Mouse (Mus musculus): ENCODE results near the gene Cep112. TPM values are rescaled to one million over a fixed set of nuclear protein-coding genes. Genes with fewer than 3 reads are reported as not detected.

Cep112 gene
- polyA plus RNA-seq, 1 experiment from 2014 or later = 28.6 TPM

DNA sequence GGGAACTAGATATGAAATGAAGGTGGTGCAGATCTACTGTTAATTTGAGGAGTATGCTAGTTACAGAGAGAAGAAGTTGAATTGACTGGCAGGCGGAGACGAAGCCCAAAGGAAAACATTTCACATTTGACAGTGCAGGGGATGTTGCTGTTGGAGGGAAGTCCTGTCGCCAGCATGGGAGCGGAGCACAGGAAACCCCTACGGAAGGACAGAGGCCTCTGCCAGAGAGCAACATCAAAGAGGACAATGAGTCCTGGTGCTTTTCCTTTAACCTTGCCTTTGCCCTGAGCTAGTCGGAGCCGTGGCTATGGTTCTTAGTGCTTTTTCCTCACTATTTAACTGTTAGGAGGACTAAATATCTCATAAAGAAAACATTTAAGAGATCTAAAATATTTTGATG is 50.7 kb downstream of the Cep112 start:
- ATAC-seq = no peak
- Histone ChIP-seq H3K9ac (ENCODE audit: low read depth, low read length) (no peak overlapping the region), H3K36me3 (ENCODE audit: control insufficient read depth, insufficient read depth, low read length) (no peaks in the 10 kb centered on the region), H3K27me3 (ENCODE audit: control insufficient read depth, insufficient read depth, low read depth, low read length) (no peaks in the 10 kb centered on the region), H3K27ac (ENCODE audit: low read length) (no peak overlapping the region), H3K4me1 (ENCODE audit: control insufficient read depth, insufficient read depth, low read length) (no peaks in the 10 kb centered on the region), H3K4me2 (ENCODE audit: low read length) (no peak overlapping the region), H3K9me3 (replicated peaks; ENCODE audit: control insufficient read depth, low read length, poor library complexity, severe bottlenecking) (no peaks in the 10 kb centered on the region), H3K4me3 (ENCODE audit: low read depth, low read length) (no peak overlapping the region)
- WGBS = 85% methylated on average over 7 of the region's 7 CpGs

DNA sequence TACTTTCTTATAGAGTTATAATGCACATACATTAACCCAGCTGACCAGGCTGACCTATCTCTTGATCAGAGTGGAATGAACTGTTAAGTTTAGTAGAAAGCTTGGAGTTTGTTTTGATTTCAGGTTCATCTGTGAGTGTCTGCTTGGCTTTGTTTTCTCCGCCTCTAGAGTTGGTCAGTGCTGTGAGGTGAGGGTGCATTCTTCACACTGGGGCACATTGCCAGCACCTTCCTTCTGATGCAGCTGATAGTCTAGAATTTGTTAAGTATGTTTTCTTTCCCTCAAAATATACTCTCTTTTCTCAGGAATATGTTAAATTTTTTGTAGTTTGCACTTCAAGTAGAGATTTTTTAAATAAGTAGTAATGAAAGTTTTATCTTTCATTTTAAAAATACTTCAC is 51.2 kb downstream of the Cep112 start:
- Histone ChIP-seq H3K36me3 (ENCODE audit: control insufficient read depth, insufficient read depth, low read length) (no peaks in the 10 kb centered on the region), H3K4me2 (ENCODE audit: low read length) (no peak overlapping the region), H3K9ac (ENCODE audit: low read depth, low read length) (no peak overlapping the region), H3K4me3 (ENCODE audit: low read depth, low read length) (no peak overlapping the region), H3K27ac (ENCODE audit: low read length) (no peak overlapping the region), H3K4me1 (ENCODE audit: control insufficient read depth, insufficient read depth, low read length) (no peaks in the 10 kb centered on the region), H3K27me3 (ENCODE audit: control insufficient read depth, insufficient read depth, low read depth, low read length) (no peaks in the 10 kb centered on the region), H3K9me3 (replicated peaks; ENCODE audit: control insufficient read depth, low read length, poor library complexity, severe bottlenecking) (no peaks in the 10 kb centered on the region)
- no peak for ATAC-seq
- 92% methylated on average over 1 of the region's 1 CpGs for WGBS

- Histone ChIP-seq H3K27me3 (ENCODE audit: control insufficient read depth, insufficient read depth, low read depth, low read length) (no peaks in the 10 kb centered on the region), H3K4me3 (ENCODE audit: low read depth, low read length) (no peak overlapping the region), H3K4me1 (ENCODE audit: control insufficient read depth, insufficient read depth, low read length) (no peaks in the 10 kb centered on the region), H3K9me3 (replicated peaks; ENCODE audit: control insufficient read depth, low read length, poor library complexity, severe bottlenecking) (no peaks in the 10 kb centered on the region), H3K4me2 (ENCODE audit: low read length) (no peak overlapping the region), H3K9ac (ENCODE audit: low read depth, low read length) (no peak overlapping the region), H3K36me3 (ENCODE audit: control insufficient read depth, insufficient read depth, low read length) (no peaks in the 10 kb centered on the region), H3K27ac (ENCODE audit: low read length) (no peak overlapping the region)
- WGBS = 52% methylated on average over 4 of the region's 4 CpGs
- ATAC-seq = no peak
These were observed 59.0 kb downstream of the Cep112 start for GRCm38 (mm10) chr11:108483976-108484375.

DNA sequence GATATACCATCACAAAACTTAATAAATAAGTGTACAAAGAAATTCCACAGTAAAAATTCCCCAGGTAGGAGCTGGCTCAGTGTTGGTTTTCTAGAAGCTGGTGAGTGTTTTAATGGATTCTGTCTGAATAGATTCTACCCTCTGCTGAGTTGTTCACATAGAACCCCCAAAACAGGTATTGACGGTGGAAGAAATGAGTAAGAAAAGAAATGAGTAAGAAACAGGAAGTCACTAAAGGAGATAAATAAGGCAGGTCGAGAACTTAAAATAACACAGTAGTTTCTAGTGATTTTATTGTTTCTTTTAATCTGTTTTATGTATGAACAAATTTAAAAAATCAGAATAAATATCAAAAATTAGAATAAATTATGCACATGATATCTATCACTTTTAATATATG is 63.3 kb downstream of the Cep112 start:
- Histone ChIP-seq H3K4me3 (ENCODE audit: low read depth, low read length) (no peak overlapping the region), H3K4me2 (ENCODE audit: low read length) (no peak overlapping the region), H3K4me1 (ENCODE audit: control insufficient read depth, insufficient read depth, low read length) (no peaks in the 10 kb centered on the region), H3K9ac (ENCODE audit: low read depth, low read length) (no peak overlapping the region), H3K27me3 (ENCODE audit: control insufficient read depth, insufficient read depth, low read depth, low read length) (no peaks in the 10 kb centered on the region), H3K9me3 (replicated peaks; ENCODE audit: control insufficient read depth, low read length, poor library complexity, severe bottlenecking) (no peaks in the 10 kb centered on the region), H3K27ac (ENCODE audit: low read length) (no peak overlapping the region), H3K36me3 (ENCODE audit: control insufficient read depth, insufficient read depth, low read length) (no peaks in the 10 kb centered on the region)
- 88% methylated on average over 2 of the region's 2 CpGs for WGBS
- ATAC-seq = no peak

DNA sequence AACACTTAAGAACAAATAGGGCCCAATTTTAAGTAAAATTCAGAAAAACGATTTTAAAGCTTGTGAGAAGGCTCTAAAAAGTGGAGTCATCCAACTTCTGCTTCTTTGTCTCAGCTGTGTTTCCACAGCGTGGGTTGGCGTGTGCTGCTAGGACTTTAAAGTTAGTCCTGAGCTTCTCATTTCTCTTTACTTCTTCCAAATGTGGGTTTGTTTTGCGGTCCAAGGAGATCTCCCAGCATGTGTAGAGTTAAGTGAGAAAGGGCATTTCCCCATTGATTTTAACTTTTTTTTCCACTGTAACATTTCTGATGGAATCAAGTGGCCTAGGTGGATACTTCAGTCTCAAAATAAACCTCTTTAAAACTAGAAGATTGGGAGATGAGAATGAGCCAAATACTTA is 64.9 kb downstream of the Cep112 start:
- Histone ChIP-seq H3K9me3 (replicated peaks; ENCODE audit: control insufficient read depth, low read length, poor library complexity, severe bottlenecking) (no peaks in the 10 kb centered on the region), H3K9ac (ENCODE audit: low read depth, low read length) (no peak overlapping the region), H3K4me2 (ENCODE audit: low read length) (no peak overlapping the region), H3K4me1 (ENCODE audit: control insufficient read depth, insufficient read depth, low read length) (no peaks in the 10 kb centered on the region), H3K36me3 (ENCODE audit: control insufficient read depth, insufficient read depth, low read length) (no peaks in the 10 kb centered on the region), H3K27me3 (ENCODE audit: control insufficient read depth, insufficient read depth, low read depth, low read length) (no peaks in the 10 kb centered on the region), H3K27ac (ENCODE audit: low read length) (no peak overlapping the region), H3K4me3 (ENCODE audit: low read depth, low read length) (no peak overlapping the region)
- no peak for ATAC-seq
- WGBS = 93% methylated on average over 4 of the region's 4 CpGs

GRCm38 (mm10) chr11:108508190-108508589 is 83.2 kb downstream of the Cep112 start:
- WGBS = 89% methylated on average over 5 of the region's 5 CpGs
- Histone ChIP-seq H3K4me2 (ENCODE audit: low read length) (no peak overlapping the region), H3K9me3 (replicated peaks; ENCODE audit: control insufficient read depth, low read length, poor library complexity, severe bottlenecking) (no peaks in the 10 kb centered on the region), H3K27ac (ENCODE audit: low read length) (no peak overlapping the region), H3K27me3 (ENCODE audit: control insufficient read depth, insufficient read depth, low read depth, low read length) (no peaks in the 10 kb centered on the region), H3K9ac (ENCODE audit: low read depth, low read length) (no peak overlapping the region), H3K4me1 (ENCODE audit: control insufficient read depth, insufficient read depth, low read length) (no peaks in the 10 kb centered on the region), H3K36me3 (ENCODE audit: control insufficient read depth, insufficient read depth, low read length) (no peaks in the 10 kb centered on the region), H3K4me3 (ENCODE audit: low read depth, low read length) (no peak overlapping the region)
- no peak for ATAC-seq

GRCm38 (mm10) chr11:108527725-108528363 is 102.9 kb downstream of the Cep112 start:
- Histone ChIP-seq H3K4me2 (ENCODE audit: low read length) (no peak overlapping the region), H3K9me3 (replicated peaks; ENCODE audit: control insufficient read depth, low read length, poor library complexity, severe bottlenecking) (no peaks in the 10 kb centered on the region), H3K9ac (ENCODE audit: low read depth, low read length) (no peak overlapping the region), H3K27ac (ENCODE audit: low read length) (no peak overlapping the region), H3K4me1 (ENCODE audit: control insufficient read depth, insufficient read depth, low read length) (no peaks in the 10 kb centered on the region), H3K4me3 (ENCODE audit: low read depth, low read length) (no peak overlapping the region), H3K27me3 (ENCODE audit: control insufficient read depth, insufficient read depth, low read depth, low read length) (no peaks in the 10 kb centered on the region), H3K36me3 (ENCODE audit: control insufficient read depth, insufficient read depth, low read length) (no peaks in the 10 kb centered on the region)
- 61% methylated on average over 5 of the region's 5 CpGs for WGBS
- ATAC-seq = no peak

GRCm38 (mm10) chr11:108532901-108533300 is 107.9 kb downstream of the Cep112 start:
- Histone ChIP-seq H3K4me1 (ENCODE audit: control insufficient read depth, insufficient read depth, low read length) (no peaks in the 10 kb centered on the region), H3K9ac (ENCODE audit: low read depth, low read length) (no peak overlapping the region), H3K9me3 (replicated peaks; ENCODE audit: control insufficient read depth, low read length, poor library complexity, severe bottlenecking) (no peaks in the 10 kb centered on the region), H3K36me3 (ENCODE audit: control insufficient read depth, insufficient read depth, low read length) (no peaks in the 10 kb centered on the region), H3K27ac (ENCODE audit: low read length) (no peak overlapping the region), H3K4me3 (ENCODE audit: low read depth, low read length) (no peak overlapping the region), H3K27me3 (ENCODE audit: control insufficient read depth, insufficient read depth, low read depth, low read length) (no peaks in the 10 kb centered on the region), H3K4me2 (ENCODE audit: low read length) (no peak overlapping the region)
- no peak for ATAC-seq
- WGBS = 89% methylated on average over 1 of the region's 1 CpGs

DNA sequence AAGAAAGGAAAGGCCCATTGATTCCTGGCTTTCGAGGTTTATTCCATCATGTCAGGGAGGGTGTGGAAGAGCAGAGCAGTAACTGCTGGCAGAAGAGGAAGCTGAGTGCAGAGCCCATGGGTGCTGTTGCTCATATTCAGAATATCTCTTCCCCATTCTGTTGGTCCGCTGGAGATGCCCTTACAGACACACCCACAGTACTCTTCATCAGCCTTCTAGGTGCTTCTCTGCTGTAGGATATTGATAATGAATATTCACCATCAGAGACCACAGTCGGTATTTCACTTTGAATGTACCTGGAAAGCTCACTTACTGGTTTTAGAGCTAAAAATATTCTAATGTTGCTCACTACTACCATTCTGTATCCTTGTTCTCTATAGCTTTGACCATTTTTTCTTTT is 109.0 kb downstream of the Cep112 start:
- Histone ChIP-seq H3K27me3 (ENCODE audit: control insufficient read depth, insufficient read depth, low read depth, low read length) (no peaks in the 10 kb centered on the region), H3K9me3 (replicated peaks; ENCODE audit: control insufficient read depth, low read length, poor library complexity, severe bottlenecking) (no peaks in the 10 kb centered on the region), H3K36me3 (ENCODE audit: control insufficient read depth, insufficient read depth, low read length) (no peaks in the 10 kb centered on the region), H3K4me1 (ENCODE audit: control insufficient read depth, insufficient read depth, low read length) (no peaks in the 10 kb centered on the region), H3K9ac (ENCODE audit: low read depth, low read length) (no peak overlapping the region), H3K27ac (ENCODE audit: low read length) (no peak overlapping the region), H3K4me2 (ENCODE audit: low read length) (no peak overlapping the region), H3K4me3 (ENCODE audit: low read depth, low read length) (no peak overlapping the region)
- no peak for ATAC-seq
- 95% methylated on average over 3 of the region's 3 CpGs for whole genome bisulfite sequencing
